Mouse (Mus musculus) liver, embryonic 11.5 days (tissue): ENCODE results near the gene Nrbf2. TPM values are rescaled to one million over a fixed set of nuclear protein-coding genes. Genes with fewer than 3 reads are reported as not detected.

Experiments used
- ATAC-seq: fragments of 200-750 bp; cut with Nextera tagmentation; replicated peaks from 2 replicates; pipeline ENCODE4 v1.8.0; 2017; ENCODE audit warnings: moderate number of reproducible peaks, mild to moderate bottlenecking, moderate TSS enrichment, moderate library complexity; ENCODE audit not compliant: low FRiP score
- DNase-seq: peaks from one replicate; pipeline ENCODE4 v3.0.0-alpha.2; 2017; ENCODE audit warnings: low spot score
- H3K27ac ChIP-seq: fragments of 300-500 bp; sonication (generic); 2 replicates; pipeline ENCODE4 v1.5.1; 2014; ENCODE audit warnings: mild to moderate bottlenecking, low read depth, low read length, control low read depth
- H3K27me3 ChIP-seq: fragments of 300-500 bp; sonication (generic); replicated peaks from 2 replicates; pipeline ENCODE4 v1.6.1; 2014; ENCODE audit warnings: low read length, mixed read lengths; ENCODE audit not compliant: control insufficient read depth, insufficient read depth
- H3K36me3 ChIP-seq: fragments of 300-500 bp; sonication (generic); 2 replicates; pipeline ENCODE4 v1.6.1; 2014; ENCODE audit warnings: mild to moderate bottlenecking, low read length, moderate library complexity, mixed read lengths; ENCODE audit not compliant: control insufficient read depth, insufficient read depth
- H3K4me1 ChIP-seq: fragments of 300-500 bp; sonication (generic); replicated peaks from 2 replicates; pipeline ENCODE4 v1.6.1; 2014; ENCODE audit warnings: low read length, mixed read lengths; ENCODE audit not compliant: control insufficient read depth, insufficient read depth
- H3K4me2 ChIP-seq: fragments of 300-500 bp; sonication (generic); 2 replicates; pipeline ENCODE4 v1.6.1; 2014; ENCODE audit warnings: mild to moderate bottlenecking, control low read depth, moderate library complexity
- H3K4me3 ChIP-seq: fragments of 300-500 bp; sonication (generic); 2 replicates; pipeline ENCODE4 v1.5.1; 2014; ENCODE audit warnings: low read depth, low read length, control low read depth
- H3K9ac ChIP-seq: fragments of 300-500 bp; sonication (generic); 2 replicates; pipeline ENCODE4 v1.6.1; 2014; ENCODE audit warnings: low read depth, low read length, control low read depth
- H3K9me3 ChIP-seq: fragments of 300-500 bp; sonication (generic); 2 replicates; pipeline ENCODE4 v1.6.1; 2016; ENCODE audit warnings: low read length, inconsistent platforms, mixed read lengths; ENCODE audit not compliant: control insufficient read depth
- WGBS: fragments of 180-500 bp; shearing (Covaris S2); extraction: QIAGEN DNeasy Blood & Tissue Kit; methylation state at CpG from one replicate; pipeline ENCODE4 v1.1.7; 2014; 5-methylcytosine and 5-hydroxymethylcytosine counted together
- polyA plus RNA-seq: library from polyadenylated mRNA; unstranded; fragments of >200 nt; fragmentation: Nextera tagmentation; extraction: Ambion mirVana; gene quantifications from 2 replicates; pipeline ENCODE4 v1.2.1, GENCODE M21; 2014

Nrbf2 gene
- polyA plus RNA-seq, 1 experiment from 2014 or later, result 44.0 TPM

DNA sequence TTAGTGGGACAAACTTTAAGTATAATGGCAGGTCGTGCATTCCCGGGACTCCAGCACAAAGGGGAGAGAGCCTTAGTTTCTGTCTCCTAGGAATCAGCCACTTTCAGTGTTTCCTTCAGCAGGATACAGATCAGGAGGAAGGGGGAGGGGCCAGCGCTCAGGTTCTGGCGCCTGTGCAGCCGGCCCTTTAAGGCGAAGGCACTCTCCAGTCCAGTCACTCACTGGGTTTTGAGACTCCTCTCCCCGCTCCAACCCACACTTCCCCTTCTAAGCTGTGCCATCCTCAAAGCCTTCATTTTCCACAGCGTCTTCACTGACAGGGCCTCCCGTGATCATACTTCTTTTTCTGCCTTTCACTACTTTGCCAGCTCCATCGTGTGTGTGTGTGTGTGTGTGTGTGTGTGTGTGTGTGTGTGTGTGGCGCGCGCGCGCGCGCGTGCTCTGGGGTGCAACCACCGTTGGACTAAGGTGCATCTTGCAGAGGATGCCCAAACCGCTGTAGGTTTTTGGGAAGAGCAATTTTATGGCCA is 32.9 kb upstream of the Nrbf2 start:
- Histone ChIP-seq H3K27ac (no peak overlapping the region), H3K9ac (no peak overlapping the region), H3K4me1 (peaks cover 7% of the 10 kb centered on the region), H3K4me2 (peak overlapping the region; percentile 54), H3K4me3 (peak overlapping the region; percentile 4; the same call in 1 of the 2 replicates), H3K9me3 (no peaks in the 10 kb centered on the region), H3K36me3 (no peaks in the 10 kb centered on the region), H3K27me3 (peaks cover 7% of the 10 kb centered on the region; the same call in 1 of the 2 replicates)
- DNase-seq (no peak), ATAC-seq (no peak)
- WGBS, result 6% methylated on average over 20 of the region's 20 CpGs

DNA sequence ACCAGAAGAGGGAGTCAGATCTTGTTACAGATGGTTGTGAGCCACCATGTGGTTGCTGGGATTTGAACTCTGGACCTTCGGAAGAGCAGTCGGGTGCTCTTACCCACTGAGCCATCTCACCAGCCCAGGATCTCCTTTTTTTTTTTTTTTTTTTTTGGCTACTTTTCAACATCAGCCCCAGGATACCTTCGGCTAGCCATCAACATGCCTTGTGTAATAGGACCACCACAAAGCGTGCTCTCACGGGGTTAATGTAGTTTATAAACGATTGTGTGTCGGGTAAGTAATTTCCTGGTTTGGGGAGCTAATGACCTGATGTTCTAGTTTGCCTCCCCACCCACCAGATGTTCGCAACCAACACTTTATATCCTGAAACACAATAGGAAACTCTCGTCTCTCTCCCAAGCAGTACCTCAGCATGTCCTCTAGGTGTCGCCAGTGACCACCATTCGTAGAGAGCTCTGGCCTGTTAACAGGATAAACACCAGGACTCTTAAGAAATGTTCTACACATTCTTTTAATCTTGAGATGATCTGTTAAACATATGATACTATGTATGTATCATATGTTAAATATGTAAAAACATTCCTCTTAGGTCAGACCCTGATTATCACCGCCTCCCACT is 29.8 kb upstream of the Nrbf2 start:
- DNase-seq, result no peak
- H3K9me3 ChIP-seq, result no peaks in the 10 kb centered on the region
- H3K27ac ChIP-seq, result no peak overlapping the region
- H3K4me1 ChIP-seq, result peaks cover 7% of the 10 kb centered on the region
- no peaks in the 10 kb centered on the region for H3K36me3 ChIP-seq
- 16% methylated on average over 10 of the region's 12 CpGs for WGBS
- peaks cover 7% of the 10 kb centered on the region; the same call in 1 of the 2 replicates for H3K27me3 ChIP-seq
- H3K4me3 ChIP-seq, result no peak overlapping the region
- ATAC-seq, result no peak
- H3K4me2 ChIP-seq, result peak overlapping the region; percentile 18; the same call in 1 of the 2 replicates
- H3K9ac ChIP-seq, result no peak overlapping the region

DNA sequence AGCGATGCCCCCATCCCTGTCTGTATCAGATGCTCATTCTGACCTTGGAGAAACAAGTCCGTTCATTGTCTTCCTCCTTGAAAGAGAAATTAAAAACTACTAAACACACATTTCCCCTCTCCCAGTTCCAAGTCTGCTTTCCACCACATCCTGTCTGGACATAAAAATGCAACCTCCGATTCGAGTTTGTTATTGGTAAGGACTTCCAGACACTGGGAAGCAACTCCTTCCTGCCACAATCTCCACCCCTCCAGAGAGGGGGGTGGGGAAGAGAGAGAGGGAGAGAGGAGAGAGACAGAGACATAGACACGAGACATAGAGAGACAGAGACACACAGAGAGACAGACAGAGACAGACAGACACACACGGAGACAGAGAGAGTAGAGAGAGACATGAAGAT is 27.4 kb upstream of the Nrbf2 start:
- no peak overlapping the region for H3K27ac ChIP-seq
- WGBS, result 55% methylated on average over 6 of the region's 6 CpGs

DNA sequence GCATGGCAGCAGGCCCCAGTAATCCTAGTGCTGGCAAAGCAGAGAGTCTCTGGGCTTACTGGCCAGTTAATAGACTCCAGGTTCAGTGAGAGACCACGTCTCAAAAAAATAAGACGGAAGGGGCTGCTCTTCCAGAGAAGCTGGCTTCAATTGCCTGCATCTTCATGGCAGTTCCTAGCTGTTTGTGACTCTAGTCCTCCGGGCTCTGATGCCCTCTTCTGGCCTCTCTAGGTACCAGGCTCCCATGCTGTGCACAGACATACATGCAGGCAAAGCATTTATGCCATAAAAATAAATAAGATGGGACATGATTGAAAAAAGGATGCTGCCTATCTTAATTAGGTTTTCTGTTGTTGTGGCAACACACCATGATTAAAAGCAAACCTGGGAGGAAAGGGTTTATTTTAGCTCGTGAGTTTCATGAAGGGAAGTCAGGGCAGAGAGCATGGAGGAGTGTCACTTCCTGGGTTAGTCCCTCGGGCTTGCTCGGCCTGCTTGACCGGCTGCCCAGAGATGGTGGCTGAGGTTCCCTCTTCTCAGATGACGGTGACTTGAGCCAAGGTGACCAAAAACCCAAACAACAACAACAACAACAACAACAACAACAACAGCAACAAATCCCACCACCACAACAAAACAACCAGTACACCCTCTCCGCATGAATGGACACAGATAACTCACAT is 26.3 kb upstream of the Nrbf2 start:
- no peaks in the 10 kb centered on the region for H3K4me1 ChIP-seq
- no peak overlapping the region for H3K9ac ChIP-seq
- DNase-seq (no peak), ATAC-seq (peak; percentile 76)
- H3K4me2 ChIP-seq, result no peak overlapping the region
- no peak overlapping the region for H3K27ac ChIP-seq
- no peaks in the 10 kb centered on the region for H3K9me3 ChIP-seq
- WGBS, result 20% methylated on average over 9 of the region's 9 CpGs
- no peaks in the 10 kb centered on the region for H3K27me3 ChIP-seq
- no peaks in the 10 kb centered on the region for H3K36me3 ChIP-seq
- H3K4me3 ChIP-seq, result no peak overlapping the region

More for the DNA sequence above, 27.4 kb upstream of the Nrbf2 start:
- Histone ChIP-seq H3K4me2 (no peak overlapping the region), H3K27me3 (no peaks in the 10 kb centered on the region), H3K4me1 (no peaks in the 10 kb centered on the region), H3K36me3 (no peaks in the 10 kb centered on the region), H3K9me3 (no peaks in the 10 kb centered on the region), H3K4me3 (no peak overlapping the region), H3K9ac (no peak overlapping the region)
- DNase-seq, result no peak
- no peak for ATAC-seq

DNA sequence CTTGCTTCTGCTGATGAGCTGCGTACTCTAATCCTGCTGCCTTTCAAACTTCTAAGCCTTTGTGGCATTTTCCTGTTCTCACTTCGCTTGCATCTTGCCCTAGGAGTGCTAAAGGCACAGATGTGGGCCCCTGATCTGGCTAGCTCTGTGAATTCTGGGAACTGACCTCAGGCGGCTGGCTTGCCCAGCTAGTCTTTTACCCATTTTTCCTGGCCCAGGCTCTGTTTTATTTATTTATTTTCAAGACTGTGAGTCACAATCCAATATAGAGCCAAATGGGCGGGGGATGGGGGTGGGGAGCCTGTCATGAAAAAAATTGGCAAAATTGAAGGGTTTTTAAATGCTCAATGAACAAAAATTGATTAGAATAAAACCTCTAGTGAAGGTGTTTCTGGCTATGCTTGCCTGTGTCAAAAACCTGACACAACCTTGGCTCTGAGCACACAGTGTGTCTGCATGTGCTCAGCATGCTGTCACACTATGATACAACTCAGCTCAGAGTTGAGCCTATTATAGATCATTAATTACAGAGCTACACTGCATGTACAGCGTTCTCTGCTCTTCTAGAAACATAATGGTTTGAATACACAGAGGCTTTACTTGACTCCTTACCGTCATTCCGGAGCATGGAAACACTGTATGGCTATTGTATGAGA is 24.5 kb upstream of the Nrbf2 start:
- no peak for DNase-seq
- Histone ChIP-seq H3K4me2 (no peak overlapping the region), H3K36me3 (no peaks in the 10 kb centered on the region), H3K9me3 (no peaks in the 10 kb centered on the region), H3K9ac (no peak overlapping the region), H3K27me3 (no peaks in the 10 kb centered on the region), H3K27ac (no peak overlapping the region), H3K4me3 (no peak overlapping the region), H3K4me1 (no peaks in the 10 kb centered on the region)
- ATAC-seq, result no peak
- 80% methylated on average over 7 of the region's 7 CpGs for WGBS

DNA sequence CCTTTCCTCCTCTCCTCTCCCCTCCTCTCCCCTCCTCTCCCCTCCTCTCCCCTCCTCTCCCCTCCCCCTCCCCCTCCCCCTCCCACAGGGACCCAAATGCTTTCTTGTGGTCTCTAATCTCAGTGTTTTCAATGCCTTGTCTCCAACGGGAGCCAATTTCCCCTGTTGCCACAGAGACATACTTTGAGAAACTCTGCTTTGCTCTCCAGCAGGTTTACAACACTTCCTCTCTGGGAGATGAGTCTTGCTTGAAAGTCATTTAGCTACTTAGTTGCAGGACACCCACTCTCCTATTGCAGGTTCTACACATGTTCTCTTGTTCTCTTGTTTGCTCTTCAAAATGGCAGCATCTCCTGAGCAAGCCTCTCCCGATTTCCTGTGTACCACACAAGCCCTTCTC is 17.2 kb upstream of the Nrbf2 start:
- H3K27ac ChIP-seq, result no peak overlapping the region
- no peaks in the 10 kb centered on the region for H3K9me3 ChIP-seq
- no peaks in the 10 kb centered on the region for H3K36me3 ChIP-seq
- no peak for ATAC-seq
- DNase-seq, result no peak
- H3K4me1 ChIP-seq, result 0 out of 2 replicates have a peak, but pooled peaks cover 3% of the 10 kb centered on the region
- no peaks in the 10 kb centered on the region for H3K27me3 ChIP-seq
- no peak overlapping the region for H3K4me2 ChIP-seq
- no peak overlapping the region for H3K9ac ChIP-seq
- WGBS, result 39% methylated on average over 2 of the region's 2 CpGs
- no peak overlapping the region for H3K4me3 ChIP-seq

DNA sequence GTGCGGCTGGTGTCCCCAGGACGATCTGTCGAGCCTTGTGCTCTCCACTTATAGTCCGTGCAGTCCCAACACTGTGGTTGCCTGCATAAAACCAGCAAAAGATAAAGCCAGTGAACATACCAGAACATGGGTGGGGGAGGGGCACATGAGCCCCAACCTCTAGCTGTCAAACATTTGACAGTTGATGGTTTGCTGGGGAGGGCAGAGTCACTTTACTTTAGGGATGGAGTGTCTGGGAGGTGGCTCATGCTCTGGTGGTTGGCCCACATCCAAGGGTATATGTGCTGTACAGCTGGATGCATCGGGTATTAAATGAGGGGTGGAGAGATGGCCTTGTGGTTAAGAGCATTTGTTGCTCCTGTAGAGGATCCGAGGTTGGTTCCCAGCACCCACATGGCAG is 15.9 kb upstream of the Nrbf2 start:
- Histone ChIP-seq H3K27ac (no peak overlapping the region), H3K36me3 (no peaks in the 10 kb centered on the region), H3K9ac (no peak overlapping the region), H3K4me2 (no peak overlapping the region), H3K4me3 (no peak overlapping the region), H3K4me1 (peaks cover 5% of the 10 kb centered on the region; the same call in 1 of the 2 replicates), H3K9me3 (no peaks in the 10 kb centered on the region), H3K27me3 (no peaks in the 10 kb centered on the region)
- WGBS, result 76% methylated on average over 6 of the region's 6 CpGs
- ATAC-seq, result no peak; the same call in 1 of the 2 replicates
- DNase-seq, result no peak

DNA sequence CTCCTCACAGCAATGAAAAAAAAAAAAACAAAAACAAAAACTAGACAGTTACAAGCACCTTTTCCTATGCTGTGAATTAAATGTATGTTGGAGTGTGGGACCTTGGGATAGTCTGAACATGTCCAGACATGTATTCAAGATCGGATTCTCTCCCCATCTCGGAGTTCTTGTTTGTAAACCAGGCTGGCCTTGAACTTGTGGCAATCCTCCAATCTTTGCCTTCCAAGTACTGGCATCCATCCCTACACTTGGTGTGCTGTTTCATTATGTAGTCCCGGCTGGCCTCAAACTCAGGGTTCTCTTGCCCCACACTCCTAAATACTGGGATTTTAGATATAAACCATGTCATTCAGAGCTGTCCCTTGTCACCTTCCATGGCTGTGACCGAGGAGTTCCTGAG is 14.2 kb upstream of the Nrbf2 start:
- Histone ChIP-seq H3K36me3 (no peaks in the 10 kb centered on the region), H3K4me1 (peaks cover 5% of the 10 kb centered on the region; the same call in 1 of the 2 replicates), H3K27ac (no peak overlapping the region), H3K9me3 (no peaks in the 10 kb centered on the region), H3K4me3 (no peak overlapping the region), H3K9ac (no peak overlapping the region), H3K4me2 (no peak overlapping the region), H3K27me3 (no peaks in the 10 kb centered on the region)
- DNase-seq (no peak), ATAC-seq (no peak)
- WGBS, result 77% methylated on average over 4 of the region's 4 CpGs
